Mouse (Mus musculus): ENCODE data around the gene 4932429P05Rik. TPM values are rescaled to one million over a fixed set of nuclear protein-coding genes. Genes with fewer than 3 reads are reported as not detected.

4932429P05Rik gene
- polyA plus RNA-seq (2014; fragmentation: Nextera tagmentation; extraction: Ambion mirVana), result not detected in 2 replicates

GRCm38 (mm10) chrX:89751968-89752367 is at the start of gene 4932429P05Rik:
4932429P05Rik (plus strand) TSS chrX:89752268.
- H3K9ac ChIP-seq (ENCODE audit: low read length), result no peak within 1 kb of the TSS
- no peaks in the 10 kb centered on the region for H3K27me3 ChIP-seq (ENCODE audit: control insufficient read depth, insufficient read depth, low read length)
- H3K4me2 ChIP-seq (ENCODE audit: low read depth, low read length, severe bottlenecking), result no peak within 1 kb of the TSS
- ATAC-seq (replicated peaks; ENCODE audit: low FRiP score), result no peak
- H3K9me3 ChIP-seq (ENCODE audit: control insufficient read depth, low read length), result no peaks in the 10 kb centered on the region
- H3K4me1 ChIP-seq (replicated peaks; ENCODE audit: control insufficient read depth, insufficient read depth, low read length), result no peaks in the 10 kb centered on the region
- H3K36me3 ChIP-seq (ENCODE audit: control insufficient read depth, insufficient read depth, low read length), result no peaks in the 10 kb centered on the region
- no peak for DNase-seq (ENCODE audit: low spot score)
- no peak within 1 kb of the TSS for H3K27ac ChIP-seq (ENCODE audit: low read depth, low read length)
- H3K4me3 ChIP-seq (ENCODE audit: low read depth, low read length), result no peak within 1 kb of the TSS

Other genes with a start within 250 kb of the 4932429P05Rik start
- not detected in 2 replicates for gene 4930415L06Rik, start 180.6 kb downstream of the 4932429P05Rik start, polyA plus RNA-seq (2014; fragmentation: Nextera tagmentation; extraction: Ambion mirVana)